Mouse (Mus musculus) stomach, postnatal 0 days (tissue): ENCODE results near the gene Ktn1.

ENCODE experiments used
- CTCF ChIP-seq: IDR thresholded peaks from 2 replicates; pipeline ENCODE4 v1.5.1; 2016; ENCODE audit warnings: antibody characterized with exemption, low read depth, mild to moderate bottlenecking, moderate library complexity
- EP300 ChIP-seq: optimal IDR thresholded peaks from 2 replicates; pipeline ENCODE3; 2016; ENCODE audit warnings: antibody characterized with exemption

GRCm38 (mm10) chr14:47682886-47683285 lies 34.6 kb downstream of the Ktn1 start:
- TF ChIP-seq CTCF (no peak), EP300 (no peak)
